Comparison of ENCODE assay signal across 8 mouse cellular contexts in genomic region chr8:84595648-84596047, GRCm38 (mm10).
DNase-seq lines count a peak whose midpoint lies in the region; ATAC-seq lines count a peak whose summit lies in the region.

No protein-coding gene starts in this region.

- H3K27ac ChIP-seq in heart, embryonic 11.5 days (ENCODE audit: low read depth, low read length) = no peak overlapping the region
- H3K27ac ChIP-seq in embryonic facial prominence, embryonic 10.5 days (replicated peaks) = no peak overlapping the region

- no peak overlapping the region for H3K4me2 ChIP-seq in heart, embryonic 11.5 days

- ATAC-seq in heart, embryonic 11.5 days (replicated peaks; ENCODE audit: insufficient number of reproducible peaks, low FRiP score, low TSS enrichment) = no peak
- peak; percentile 59 for ATAC-seq in activated CD4-positive, CD25-positive, alpha-beta regulatory T cell, adult 4 months
- ATAC-seq in megakaryocyte, adult 5-6 weeks (ENCODE audit: poor library complexity, severe bottlenecking) = peak; percentile 75

- 14% methylated on average over 9 of the region's 9 CpGs for WGBS in heart, embryonic 11.5 days (ENCODE audit: insufficient replicate concordance)
- 23% methylated on average over 9 of the region's 9 CpGs for WGBS in embryonic facial prominence, embryonic 10.5 days

- no peaks in the 10 kb centered on the region for H3K36me3 ChIP-seq in heart, embryonic 11.5 days (ENCODE audit: control insufficient read depth, insufficient read depth, low read length)
- H3K36me3 ChIP-seq in embryonic facial prominence, embryonic 10.5 days (replicated peaks) = no peaks in the 10 kb centered on the region

- H3K4me3 ChIP-seq in heart, embryonic 11.5 days (ENCODE audit: low read depth, low read length) = no peak overlapping the region
- no peak overlapping the region for H3K4me3 ChIP-seq in embryonic facial prominence, embryonic 10.5 days

- H3K9ac ChIP-seq in heart, embryonic 11.5 days (ENCODE audit: low read depth, low read length) = no peak overlapping the region

- peaks cover 14% of the 10 kb centered on the region for H3K4me1 ChIP-seq in heart, embryonic 11.5 days (ENCODE audit: control insufficient read depth, insufficient read depth, low read length)
- peaks cover 30% of the 10 kb centered on the region for H3K4me1 ChIP-seq in embryonic facial prominence, embryonic 10.5 days

- DNase-seq in heart, adult 11 months = peak; percentile 94
- DNase-seq in A20 (ENCODE audit: low read depth, low spot score) = peak; percentile 55
- peak; percentile 51 for DNase-seq in embryonic facial prominence, embryonic 10.5 days (ENCODE audit: low spot score)
- DNase-seq in kidney, adult 9 months = peak; percentile 63
- DNase-seq in testis, postnatal 10 days (ENCODE audit: low spot score) = peak; percentile 68

- H3K9me3 ChIP-seq in heart, embryonic 11.5 days (replicated peaks; ENCODE audit: control insufficient read depth, low read length) = no peaks in the 10 kb centered on the region
- H3K9me3 ChIP-seq in embryonic facial prominence, embryonic 10.5 days = no peaks in the 10 kb centered on the region

- peaks cover 9% of the 10 kb centered on the region; the same call in 1 of the 2 replicates for H3K27me3 ChIP-seq in heart, embryonic 11.5 days (ENCODE audit: control insufficient read depth, insufficient read depth, low read length)
- peaks cover 59% of the 10 kb centered on the region for H3K27me3 ChIP-seq in embryonic facial prominence, embryonic 10.5 days (replicated peaks; ENCODE audit: low read depth, poor library complexity, severe bottlenecking)
